Mouse (Mus musculus) testis, adult 2 months (tissue): ENCODE measurements around the gene C2cd4c.

ENCODE experiments used
- CTCF ChIP-seq: fragments of 200-500 bp; IDR thresholded peaks from 2 replicates; pipeline ENCODE4 v1.5.1; 2012; ENCODE audit warnings: low read depth, mild to moderate bottlenecking, inconsistent platforms, low read length, moderate library complexity; ENCODE audit not compliant: control insufficient read depth, insufficient read depth, insufficient replicate concordance
- POLR2A ChIP-seq: fragments of 200-500 bp; IDR thresholded peaks from 2 replicates; pipeline ENCODE4 v1.6.1; 2012; ENCODE audit warnings: low read depth, mild to moderate bottlenecking, inconsistent platforms, low read length, moderate library complexity; ENCODE audit not compliant: control insufficient read depth

- no peak for TF ChIP-seq POLR2A
- no peak for TF ChIP-seq CTCF
Observed at GRCm38 (mm10) chr10:79585136-79585535, 28.7 kb downstream of the C2cd4c start.
